ENCODE assay signal across 8 mouse cellular contexts in genomic region chr7:31149751-31150565, GRCm38 (mm10). TPM values are rescaled to one million over a fixed set of nuclear protein-coding genes. Genes with fewer than 3 reads are reported as not detected.
DNase-seq lines count a peak whose midpoint lies in the region; ATAC-seq lines count a peak whose summit lies in the region.

No protein-coding gene starts in this region.

- H3K36me3 ChIP-seq in liver, embryonic 16.5 days (ENCODE audit: control insufficient read depth, insufficient read depth): no peaks in the 10 kb centered on the region; the same call in 1 of the 2 replicates
- no peaks in the 10 kb centered on the region for H3K36me3 ChIP-seq in stomach, embryonic 16.5 days (ENCODE audit: control insufficient read depth, insufficient read depth, low read length)

- peaks cover 40% of the 10 kb centered on the region for H3K4me1 ChIP-seq in liver, embryonic 16.5 days (ENCODE audit: control insufficient read depth, low read depth, low read length)
- peaks cover 40% of the 10 kb centered on the region for H3K4me1 ChIP-seq in stomach, embryonic 16.5 days (ENCODE audit: control insufficient read depth, insufficient read depth, low read length)

- no peaks in the 10 kb centered on the region for H3K27me3 ChIP-seq in liver, embryonic 16.5 days (ENCODE audit: control insufficient read depth, insufficient read depth, low read depth, low read length)
- H3K27me3 ChIP-seq in stomach, embryonic 16.5 days (ENCODE audit: control insufficient read depth, insufficient read depth, low read length): no peaks in the 10 kb centered on the region

- peak overlapping the region; percentile 74 for H3K4me3 ChIP-seq in liver, embryonic 16.5 days (ENCODE audit: low read depth, low read length)
- peak overlapping the region; percentile 86 for H3K4me3 ChIP-seq in stomach, embryonic 16.5 days (replicated peaks; ENCODE audit: low read length)

- peak overlapping the region; percentile 73 for H3K9ac ChIP-seq in liver, embryonic 16.5 days (ENCODE audit: low read depth, low read length)
- H3K9ac ChIP-seq in stomach, embryonic 16.5 days (ENCODE audit: low read length): peak overlapping the region; percentile 98

- no peak for ATAC-seq in cerebellum, adult (ENCODE audit: insufficient number of reproducible peaks, low FRiP score, low TSS enrichment)
- ATAC-seq in granulocyte monocyte progenitor cell, adult 5-6 weeks (replicated peaks; ENCODE audit: poor library complexity, severe bottlenecking): peak; percentile 15
- ATAC-seq in liver, embryonic 16.5 days (ENCODE audit: low read depth): no peak
- no peak for ATAC-seq in stomach, embryonic 16.5 days (ENCODE audit: insufficient read depth, low FRiP score)
- no peak for ATAC-seq in megakaryocyte progenitor cell, adult 5-6 weeks (replicated peaks; ENCODE audit: poor library complexity)

- DNase-seq in cerebellum, adult 9-10 months: peak; percentile 57
- DNase-seq in right cerebral cortex, adult 2 months (ENCODE audit: low spot score in 2 of 2): peak; percentile 40 to 62
- no peak for DNase-seq in right cerebral cortex, postnatal 10 days (ENCODE audit: low spot score in 2 of 2)

- no peaks in the 10 kb centered on the region for H3K9me3 ChIP-seq in liver, embryonic 16.5 days (replicated peaks; ENCODE audit: control insufficient read depth, low read length)
- H3K9me3 ChIP-seq in stomach, embryonic 16.5 days (replicated peaks; ENCODE audit: control insufficient read depth, low read length): no peaks in the 10 kb centered on the region

- H3K4me2 ChIP-seq in liver, embryonic 16.5 days (ENCODE audit: low read depth, low read length): peak overlapping the region; percentile 82
- H3K4me2 ChIP-seq in stomach, embryonic 16.5 days (ENCODE audit: low read depth, low read length): peak overlapping the region; percentile 62

- 4% methylated on average over 20 of the region's 20 CpGs for WGBS in liver, embryonic 16.5 days (ENCODE audit: insufficient replicate concordance)
- 5% methylated on average over 20 of the region's 20 CpGs for WGBS in stomach, embryonic 16.5 days

- H3K27ac ChIP-seq in liver, embryonic 16.5 days (ENCODE audit: low read length): peak overlapping the region; percentile 86; the same call in 1 of the 2 replicates
- H3K27ac ChIP-seq in stomach, embryonic 16.5 days (ENCODE audit: low read length): peak overlapping the region; percentile 94

RNA-seq across cellular contexts. Expression of gene Gramd1a, which starts 5.7 kb away (rescaled TPM):
- 59.3 and 77.5 TPM in 2 replicates for total RNA-seq in granulocyte monocyte progenitor cell, adult 5-6 weeks (2014; fragmentation: Nextera tagmentation)
- total RNA-seq in granulocyte monocyte progenitor cell, adult 5-6 weeks (2017): 21.2 and 36.5 TPM in 2 replicates
- polyA plus RNA-seq in liver, embryonic 16.5 days (2015; fragmentation: Nextera tagmentation; extraction: Ambion mirVana): 10.2 and 11.6 TPM in 2 replicates
- polyA plus RNA-seq in stomach, embryonic 16.5 days (2015; fragmentation: Nextera tagmentation; extraction: Ambion mirVana): 56.7 and 57.9 TPM in 2 replicates
- 67.1 and 71.7 TPM in 2 replicates for total RNA-seq in megakaryocyte progenitor cell, adult 5-6 weeks (2015)
- total RNA-seq in megakaryocyte progenitor cell, adult 5-6 weeks (2017): 24.6 and 28.8 TPM in 2 replicates

RNA-seq across cellular contexts. Expression of gene Scn1b, which starts 23.2 kb away (rescaled TPM):
- total RNA-seq in granulocyte monocyte progenitor cell, adult 5-6 weeks (2014; fragmentation: Nextera tagmentation): not detected in 2 replicates
- total RNA-seq in granulocyte monocyte progenitor cell, adult 5-6 weeks (2017): not detected in 2 replicates
- 0.75 and 0.76 TPM in 2 replicates for polyA plus RNA-seq in liver, embryonic 16.5 days (2015; fragmentation: Nextera tagmentation; extraction: Ambion mirVana)
- 0.80 and 1.4 TPM in 2 replicates for polyA plus RNA-seq in stomach, embryonic 16.5 days (2015; fragmentation: Nextera tagmentation; extraction: Ambion mirVana)
- not detected in 2 replicates for total RNA-seq in megakaryocyte progenitor cell, adult 5-6 weeks (2015)
- total RNA-seq in megakaryocyte progenitor cell, adult 5-6 weeks (2017): 0.17 and 0.37 TPM in 2 replicates

RNA-seq across cellular contexts. Expression of gene Hpn, which starts 34.9 kb away (rescaled TPM):
- 11.1 TPM in 1 of 2 replicates, not detected in the other for total RNA-seq in granulocyte monocyte progenitor cell, adult 5-6 weeks (2014; fragmentation: Nextera tagmentation)
- not detected in 2 replicates for total RNA-seq in granulocyte monocyte progenitor cell, adult 5-6 weeks (2017)
- 129 and 145 TPM in 2 replicates for polyA plus RNA-seq in liver, embryonic 16.5 days (2015; fragmentation: Nextera tagmentation; extraction: Ambion mirVana)
- polyA plus RNA-seq in stomach, embryonic 16.5 days (2015; fragmentation: Nextera tagmentation; extraction: Ambion mirVana): 35.7 and 36.0 TPM in 2 replicates
- total RNA-seq in megakaryocyte progenitor cell, adult 5-6 weeks (2015): 6.9 and 8.7 TPM in 2 replicates
- 1.1 and 4.9 TPM in 2 replicates for total RNA-seq in megakaryocyte progenitor cell, adult 5-6 weeks (2017)

Comparison
In these comparisons a context has a peak if more than half of its experiments do, and no peak if none do; other contexts are left out.
1. DNase-seq: peak in cerebellum, adult 9-10 months (single experiment) and right cerebral cortex, adult 2 months (2 of 2); none in right cerebral cortex, postnatal 10 days (0 of 2).